Mouse (Mus musculus) embryo, embryonic 10.5 days (tissue): ENCODE data around the gene Hnrnph2.

Experiments
- DNase-seq: peaks from one replicate; pipeline ENCODE4 v3.0.0-alpha.2; 2015; ENCODE audit warnings: low spot score

Gene Hnrnph2

DNA sequence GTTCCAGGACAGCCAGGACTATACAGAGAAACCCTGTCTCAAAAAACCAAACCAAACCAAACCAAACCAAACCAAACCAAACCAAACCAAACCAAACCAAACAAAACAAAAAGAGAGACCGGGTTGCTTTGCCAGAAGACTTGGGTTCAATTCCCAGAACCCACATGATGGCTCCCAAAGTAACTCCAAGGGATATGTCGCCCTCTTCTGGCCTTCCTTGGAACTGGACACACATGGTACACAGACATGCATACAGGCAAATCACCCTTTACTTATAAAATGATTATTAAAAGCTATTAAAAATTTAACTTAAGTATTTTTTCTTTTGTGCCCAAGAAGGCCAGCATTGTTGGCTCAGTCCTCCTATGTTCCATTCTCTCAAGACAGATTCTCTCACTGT is 13.3 kb downstream of the Hnrnph2 start:
- no peak for DNase-seq

DNA sequence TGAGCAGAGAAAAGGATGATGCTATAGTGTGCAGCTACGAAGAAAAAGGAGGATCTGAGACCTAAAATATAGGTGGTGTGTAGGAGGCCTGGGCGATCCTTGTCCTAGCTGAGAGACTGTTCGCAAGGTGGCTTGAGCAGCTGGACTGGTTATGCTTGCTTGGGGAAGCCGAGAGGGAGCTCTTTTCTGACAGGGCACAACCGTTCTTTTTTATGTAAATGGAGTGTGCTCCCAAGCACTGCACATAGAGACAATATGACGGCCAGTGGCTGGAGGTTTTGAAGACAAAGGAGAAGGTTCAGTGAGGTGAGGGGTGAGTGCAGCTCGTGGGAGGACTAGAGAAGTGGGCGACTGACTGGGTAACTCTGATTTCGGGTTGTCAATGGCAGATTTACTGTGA is 18.7 kb downstream of the Hnrnph2 start:
- DNase-seq = peak; percentile 34

DNA sequence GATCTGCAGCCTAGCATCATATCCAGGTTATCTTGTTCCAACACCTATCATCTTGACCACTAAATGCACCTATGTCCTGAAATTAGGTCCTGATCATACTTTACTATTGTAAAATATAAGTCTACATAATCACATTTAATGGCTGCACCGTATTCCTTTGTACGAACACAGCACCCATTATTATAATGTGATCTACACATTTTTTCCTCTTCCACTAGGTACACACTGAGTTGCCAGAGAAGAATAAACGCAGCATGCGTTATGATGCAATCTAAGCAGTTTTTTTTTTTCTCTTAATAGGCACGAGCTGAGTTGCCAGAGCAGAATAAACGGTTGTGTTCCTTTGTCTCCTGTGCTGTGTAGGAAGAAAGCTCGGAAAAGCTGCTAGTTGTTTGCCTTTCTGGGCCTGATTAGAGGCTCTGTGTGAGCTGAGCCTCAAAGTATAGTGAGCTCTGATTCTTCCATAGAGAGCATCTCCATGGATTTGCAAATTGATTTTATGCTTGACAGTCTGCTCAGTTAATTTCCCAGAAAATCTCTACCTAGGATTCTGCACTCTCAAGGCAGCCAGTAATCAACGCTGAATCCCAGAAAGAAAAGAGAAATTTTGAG is 19.4 kb downstream of the Hnrnph2 start:
- peak; percentile 40 for DNase-seq

DNA sequence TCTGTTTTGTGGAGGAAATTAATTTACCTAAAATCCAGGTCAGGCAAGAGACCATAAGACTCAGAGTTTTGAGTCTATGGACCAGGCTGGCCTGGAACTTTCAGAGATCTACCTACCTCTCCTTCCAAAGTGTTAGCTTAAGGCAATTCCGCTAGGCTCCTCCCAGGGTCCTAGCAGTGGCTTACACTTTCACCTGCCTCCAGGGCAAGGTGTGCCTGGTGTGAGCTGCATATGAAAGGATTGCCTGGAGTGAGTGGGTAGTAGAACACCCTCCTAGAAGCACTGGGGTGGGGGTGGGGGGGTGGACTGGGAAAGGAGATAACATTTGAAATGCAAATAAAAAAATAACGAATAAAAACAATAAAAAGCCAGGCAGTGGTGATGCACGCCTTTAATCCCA is 20.7 kb downstream of the Hnrnph2 start:
- DNase-seq = no peak

DNA sequence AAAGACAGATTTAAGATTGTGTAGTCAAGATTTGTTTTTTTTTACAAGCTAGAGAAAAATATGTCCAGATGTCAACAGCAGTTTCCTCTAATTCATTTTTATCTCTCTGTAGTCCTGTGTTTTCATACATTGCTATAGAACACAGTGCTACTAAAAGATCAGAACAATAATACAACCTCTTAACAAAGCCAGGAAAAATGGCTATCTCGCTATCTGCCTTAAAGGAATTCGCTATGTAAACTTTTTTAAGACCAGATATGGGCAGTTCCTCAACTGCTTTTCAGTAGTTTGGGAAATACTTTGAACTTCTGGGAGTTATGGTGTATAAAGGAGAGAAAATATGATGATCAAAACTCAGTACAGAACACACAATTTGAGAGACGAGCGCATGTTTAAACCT is 22.4 kb downstream of the Hnrnph2 start:
- no peak for DNase-seq

DNA sequence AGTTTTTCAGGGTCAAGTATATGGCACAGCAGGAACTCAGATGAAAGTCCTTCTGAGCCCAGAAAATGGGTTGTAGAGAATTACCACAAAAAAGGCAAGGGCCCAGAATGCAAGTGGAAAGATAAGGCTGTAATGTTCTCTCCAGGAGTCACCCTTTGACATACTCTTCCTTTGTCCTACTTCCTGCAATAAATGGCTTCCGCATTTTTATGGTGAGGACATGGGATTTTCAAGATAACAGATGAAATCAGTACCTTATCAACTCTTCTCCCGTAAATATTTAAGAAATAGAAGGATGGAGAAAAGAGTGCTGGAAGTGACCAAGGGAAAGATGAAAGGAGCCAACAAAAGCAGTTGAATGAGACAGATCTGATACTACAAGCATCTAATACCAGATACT is 27.2 kb downstream of the Hnrnph2 start:
- no peak for DNase-seq

DNA sequence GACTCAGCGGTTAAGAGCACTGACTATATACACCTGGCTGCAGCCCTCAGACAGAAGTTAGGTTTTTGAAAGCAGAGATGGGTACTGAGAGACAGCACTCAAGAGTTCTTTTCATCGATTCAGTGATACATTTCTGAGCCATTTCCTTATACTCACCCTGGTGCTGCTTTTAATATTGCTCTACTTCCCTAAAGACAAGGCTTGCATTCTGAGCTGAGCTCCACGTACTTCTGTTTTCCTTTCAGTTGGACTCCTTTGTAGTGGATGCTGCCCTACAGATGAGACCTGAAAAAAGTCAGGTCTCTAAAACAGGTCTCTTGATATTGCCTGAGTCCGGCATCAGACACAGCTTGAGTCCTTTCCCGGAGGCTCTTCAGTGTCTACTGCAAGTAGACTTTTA is 31.7 kb downstream of the Hnrnph2 start:
- DNase-seq = no peak

DNA sequence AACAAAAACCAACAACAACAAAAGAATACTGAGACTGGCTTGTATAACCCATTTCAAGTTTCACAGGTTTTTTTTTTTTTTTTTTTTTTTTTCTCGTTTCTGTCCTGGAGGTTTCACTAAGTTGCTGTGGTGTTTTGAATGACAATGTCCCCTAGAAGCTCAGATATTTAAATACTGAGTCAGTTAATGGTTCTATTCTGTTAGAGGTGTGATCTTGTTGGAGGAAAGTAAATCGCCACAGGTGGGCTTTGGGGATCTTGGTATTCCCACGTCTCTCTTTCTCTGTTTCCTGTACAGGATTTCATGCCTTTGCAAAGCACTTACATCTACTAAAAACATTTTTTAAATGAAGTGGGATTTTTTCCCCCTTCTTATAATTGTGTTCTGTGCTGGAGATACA is 34.1 kb downstream of the Hnrnph2 start:
- DNase-seq = no peak

DNA sequence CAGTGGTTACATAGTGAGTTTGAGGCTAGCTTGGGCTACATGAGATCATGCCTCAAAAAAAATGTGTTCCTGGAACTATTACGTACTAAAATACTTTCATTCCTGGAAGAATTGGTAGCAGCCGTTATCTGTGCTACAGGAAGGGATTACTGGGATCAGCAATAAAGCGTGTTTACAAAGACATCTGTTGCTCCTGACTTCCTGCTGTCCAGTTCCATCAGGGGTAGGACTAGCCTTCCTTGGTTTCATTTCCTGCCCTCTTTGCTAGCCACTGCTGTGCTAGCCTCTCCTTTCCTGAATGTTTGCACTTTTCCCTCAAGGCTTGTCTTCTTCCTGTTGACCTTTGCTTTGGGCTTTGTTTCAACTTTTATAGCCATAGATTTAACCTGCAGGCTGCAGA is 34.9 kb downstream of the Hnrnph2 start:
- DNase-seq = no peak

DNA sequence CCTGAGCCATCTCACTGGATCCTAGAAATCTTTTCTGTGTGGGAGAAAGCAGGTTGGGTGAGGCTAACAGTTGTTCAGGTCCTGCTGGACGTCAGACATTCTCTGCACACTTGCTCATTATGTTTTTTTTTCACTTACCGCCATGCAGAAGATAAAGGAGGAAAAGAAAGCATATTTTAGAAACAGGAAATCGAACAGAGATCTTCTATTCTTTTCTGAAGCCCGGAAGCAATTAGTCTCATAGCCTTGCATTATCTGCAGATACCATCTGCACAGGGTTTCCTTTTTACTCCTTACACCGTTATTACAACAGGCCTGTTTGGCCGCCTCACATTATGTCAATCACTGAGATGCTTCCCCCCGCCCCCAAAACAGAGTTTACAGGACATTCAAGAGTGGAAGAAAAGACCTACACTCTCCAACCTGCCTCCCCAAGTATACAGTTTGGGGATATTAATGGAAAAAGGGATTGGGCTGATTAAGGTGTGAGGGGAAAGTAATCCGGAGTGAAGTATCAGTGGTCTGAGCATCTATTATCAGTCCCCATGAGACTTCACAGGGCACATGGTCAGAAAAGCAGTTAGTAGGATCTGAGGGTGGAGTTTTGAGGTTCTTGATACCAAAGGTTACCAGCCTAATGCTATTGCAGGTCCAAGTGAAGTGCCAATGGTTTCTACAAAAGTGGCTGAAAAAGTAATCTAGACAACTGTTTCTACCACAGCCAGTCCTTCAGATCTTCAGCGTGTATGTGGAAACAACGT is 40.2 kb downstream of the Hnrnph2 start:
- no peak for DNase-seq

DNA sequence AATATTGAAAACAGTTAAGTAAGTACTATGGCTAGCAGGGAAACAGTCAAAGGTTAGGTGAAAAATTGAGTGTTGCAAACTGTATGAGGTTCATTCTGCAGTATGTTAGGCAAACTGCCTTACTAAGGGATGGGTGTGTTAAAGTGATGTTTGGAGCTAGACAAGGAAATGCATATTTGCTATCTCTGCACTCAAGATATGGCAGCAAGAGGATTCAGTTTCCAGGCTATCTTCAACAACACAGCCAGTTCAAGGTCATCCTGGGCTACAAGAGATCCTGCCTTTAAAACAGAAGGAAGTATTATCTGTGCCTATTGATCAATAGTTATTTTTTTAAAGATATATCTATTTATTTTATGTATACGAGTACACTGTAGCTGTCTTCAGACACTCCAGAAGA is 45.4 kb downstream of the Hnrnph2 start:
- DNase-seq = no peak

DNA sequence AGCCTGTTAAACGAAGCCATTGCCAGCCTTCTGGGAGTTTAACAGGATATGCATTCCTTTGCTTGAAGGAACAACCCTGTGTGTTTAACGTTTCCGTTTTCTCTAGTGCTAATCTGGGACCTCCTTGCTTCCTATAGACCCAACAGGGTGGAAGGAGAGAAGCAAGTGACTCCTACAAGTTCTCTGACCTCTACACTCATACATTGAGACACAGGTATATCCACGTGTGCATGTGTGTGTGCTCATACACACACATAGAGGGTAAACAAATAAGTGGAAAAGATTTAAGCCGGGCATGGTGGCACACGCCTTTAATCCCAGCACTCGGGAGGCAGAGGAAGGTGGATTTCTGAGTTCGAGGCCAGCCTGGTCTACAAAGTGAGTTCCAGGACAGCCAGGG is 46.4 kb downstream of the Hnrnph2 start:
- no peak for DNase-seq

DNA sequence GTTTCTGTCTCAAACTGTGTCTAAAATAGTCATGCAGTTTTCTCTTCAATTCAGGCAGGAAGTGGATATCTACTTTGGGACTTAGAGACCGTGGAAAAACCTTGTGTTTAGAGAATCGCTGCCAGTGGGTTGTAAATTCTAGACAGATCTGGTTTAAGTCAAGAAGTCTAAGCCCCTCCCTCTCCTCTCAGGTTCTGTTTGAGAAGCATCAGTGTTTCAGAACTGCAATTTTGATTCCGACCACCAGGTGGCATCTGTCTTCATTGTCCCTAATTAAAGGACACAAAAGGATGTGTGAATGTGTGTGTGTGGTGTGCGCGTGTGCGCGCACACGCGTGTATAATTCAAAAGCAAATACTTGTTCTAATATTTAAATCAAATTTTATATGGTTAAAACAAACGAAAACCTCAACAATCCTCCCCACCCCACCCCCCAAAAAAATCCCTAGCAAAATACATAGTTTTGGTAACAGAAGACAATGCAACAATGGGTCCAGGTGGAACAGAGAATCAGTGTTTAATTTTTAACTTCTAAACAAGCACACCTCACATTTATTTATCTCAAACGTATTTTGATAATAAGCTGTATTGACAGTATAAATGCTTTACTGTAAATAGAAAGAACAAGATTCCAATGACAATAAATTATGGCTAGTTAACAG is 47.2 kb downstream of the Hnrnph2 start:
- DNase-seq = peak; percentile 95

DNA sequence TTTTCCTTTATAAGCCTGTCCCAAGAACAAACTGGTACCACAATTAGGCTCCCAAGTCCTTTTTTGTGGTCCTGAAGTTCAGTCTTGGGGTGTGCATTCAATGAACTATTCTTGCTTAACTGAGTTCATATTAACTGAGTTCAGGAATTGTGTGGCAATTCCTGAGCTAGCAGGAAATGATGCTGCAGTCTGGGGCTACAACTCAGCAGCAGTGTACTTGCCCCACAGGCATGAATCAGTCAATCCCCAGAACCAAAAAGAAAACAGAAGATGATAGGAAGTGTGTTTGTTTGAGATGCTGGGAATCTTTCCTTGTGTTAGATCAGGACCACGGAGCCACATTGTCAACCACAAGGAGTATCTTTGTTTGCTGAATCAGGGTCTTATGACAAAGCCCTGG is 51.1 kb downstream of the Hnrnph2 start:
- no peak for DNase-seq
